Mouse (Mus musculus): ENCODE measurements around the gene Bco1.

Gene Bco1

DNA sequence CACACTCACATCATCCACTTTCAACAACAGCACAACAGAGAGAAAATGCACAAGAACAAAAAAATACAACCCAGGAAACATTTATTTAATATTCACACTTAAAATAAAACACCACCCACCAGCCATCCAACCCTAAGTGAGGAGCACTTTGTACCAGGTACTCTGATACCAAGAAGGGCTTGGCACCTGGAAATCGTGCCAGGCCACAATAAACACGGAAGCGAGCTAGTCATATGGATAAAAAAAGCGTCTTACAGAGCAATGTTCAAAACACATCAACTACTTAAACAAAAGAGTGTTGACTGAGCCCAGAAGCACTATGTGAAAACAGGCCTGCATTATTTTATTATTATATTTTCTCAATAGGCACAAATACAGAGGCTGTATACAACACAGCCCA lies 60.5 kb downstream of the Bco1 start:
- DNase-seq: peak; percentile 59

GRCm38 (mm10) chr8:117156866-117157768 lies 61.5 kb downstream of the Bco1 start:
- no peak for DNase-seq

DNA sequence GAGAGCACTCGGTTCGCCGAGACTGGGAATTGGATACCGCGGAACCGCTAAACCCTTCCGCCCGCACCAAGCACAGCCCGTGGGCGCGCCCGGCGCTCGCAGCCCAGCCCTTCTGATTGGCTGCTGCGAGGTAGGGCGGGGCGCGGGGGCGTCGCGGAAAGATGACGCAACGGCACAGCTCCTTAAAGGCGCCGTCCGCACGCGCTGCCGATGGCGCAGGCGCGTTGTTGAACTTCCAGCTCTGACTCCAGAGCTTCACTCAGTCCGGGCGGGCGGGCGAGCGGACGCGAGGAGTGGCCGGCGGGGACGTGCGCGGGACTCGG lies 62.1 kb downstream of the Bco1 start:
- peak; percentile 97 for DNase-seq

GRCm38 (mm10) chr8:117158135-117158761 lies 62.6 kb downstream of the Bco1 start, which contains the start of gene Gan:
TSS of gene Gan (plus strand) at chr8:117158135.
- DNase-seq: no peak

DNA sequence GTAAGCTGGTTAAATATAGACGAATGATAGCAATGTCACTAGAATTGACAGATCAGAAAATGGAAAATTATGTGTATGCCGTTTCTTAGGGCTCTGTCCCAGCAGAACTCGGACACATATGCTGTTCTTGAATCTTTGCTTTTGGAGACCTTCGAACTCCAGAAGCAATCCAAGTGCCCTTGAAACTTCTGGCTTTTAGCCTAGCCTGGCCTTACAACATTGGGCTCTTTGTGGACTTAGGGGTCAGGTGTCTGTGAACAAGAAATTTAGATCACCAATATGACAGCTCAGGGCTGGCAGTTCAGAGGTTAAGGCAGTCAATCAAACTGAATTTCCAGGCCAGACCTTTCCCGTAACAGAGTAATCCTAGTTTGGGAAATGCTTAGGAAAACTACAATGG lies 63.4 kb downstream of the Bco1 start:
- no peak for DNase-seq

DNA sequence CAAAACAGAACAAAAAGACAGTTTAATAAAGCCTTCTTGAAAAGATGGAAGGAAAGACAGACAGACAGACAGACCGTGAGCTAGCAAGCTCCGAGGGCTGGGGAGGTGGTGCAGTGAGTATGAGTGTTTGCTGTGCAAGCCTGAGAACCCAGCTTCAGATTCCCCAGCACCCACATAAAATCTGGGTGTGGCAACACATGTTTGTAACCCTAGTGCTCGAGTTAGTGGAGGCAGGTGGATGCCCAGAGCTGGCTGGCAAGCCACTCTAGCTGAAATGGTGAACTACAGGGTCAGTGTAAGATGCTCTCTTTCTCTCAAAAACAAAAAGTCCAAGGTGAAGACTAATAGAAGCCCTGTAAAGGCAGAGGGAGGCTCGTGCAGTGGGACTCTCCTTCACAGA lies 69.3 kb downstream of the Bco1 start:
- DNase-seq: no peak

- no peak for DNase-seq
Measured at GRCm38 (mm10) chr8:117165542-117165941, 69.9 kb downstream of the Bco1 start.

- DNase-seq: no peak
Measured at GRCm38 (mm10) chr8:117166515-117166914, 70.9 kb downstream of the Bco1 start.

GRCm38 (mm10) chr8:117167243-117167883 lies 71.7 kb downstream of the Bco1 start:
- DNase-seq: peak; percentile 79

DNA sequence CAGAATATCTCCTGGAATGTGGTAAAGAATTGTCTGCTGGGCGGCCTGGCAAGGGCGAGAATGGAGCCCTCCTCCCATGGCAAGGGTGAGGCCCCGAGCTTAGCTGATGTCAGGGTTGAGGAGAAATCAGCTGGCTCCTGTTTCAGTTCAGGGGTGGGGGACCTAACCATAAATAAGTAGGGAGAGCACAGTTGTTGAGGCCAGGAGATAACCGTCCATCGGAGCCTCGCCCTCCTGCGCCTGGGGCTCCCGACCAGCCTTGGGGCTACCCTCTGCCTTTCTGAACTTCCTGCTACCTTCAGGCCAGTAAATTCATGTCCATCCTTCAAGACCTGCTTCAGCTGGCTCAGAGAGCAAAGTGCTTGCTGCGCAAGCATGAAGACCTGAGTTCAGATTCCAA lies 72.7 kb downstream of the Bco1 start:
- no peak for DNase-seq

- no peak for DNase-seq
Measured at GRCm38 (mm10) chr8:117171826-117172225, 76.2 kb downstream of the Bco1 start.

GRCm38 (mm10) chr8:117172904-117173303 lies 77.2 kb downstream of the Bco1 start:
- peak; percentile 69 for DNase-seq

- DNase-seq: no peak
Measured at GRCm38 (mm10) chr8:117173690-117174089, 78.0 kb downstream of the Bco1 start.

DNA sequence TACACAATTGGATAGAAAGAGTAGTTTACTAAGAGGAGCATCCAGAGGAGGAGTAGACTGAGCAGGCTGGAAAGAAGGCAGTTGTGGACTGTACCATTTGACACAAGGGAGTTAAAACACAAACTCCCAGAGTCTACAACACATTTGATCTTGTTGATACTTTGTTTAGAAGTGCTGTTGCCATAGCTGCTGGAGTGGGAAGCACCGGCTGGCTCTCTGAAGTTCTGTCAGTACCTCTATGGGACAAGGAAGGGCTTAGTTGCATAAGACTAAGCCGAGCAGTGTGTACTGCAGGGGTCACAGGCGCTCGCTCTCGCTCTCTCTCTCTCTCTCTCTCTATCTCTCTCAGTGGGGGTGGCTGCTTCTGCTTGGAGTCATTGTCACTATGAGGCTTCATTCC lies 78.9 kb downstream of the Bco1 start:
- peak; percentile 58 for DNase-seq

GRCm38 (mm10) chr8:117176308-117176707 lies 80.7 kb downstream of the Bco1 start:
- no peak for DNase-seq

GRCm38 (mm10) chr8:117177236-117177635 lies 81.6 kb downstream of the Bco1 start:
- DNase-seq: peak; percentile 56

GRCm38 (mm10) chr8:117178039-117178438 lies 82.4 kb downstream of the Bco1 start:
- DNase-seq: no peak

DNA sequence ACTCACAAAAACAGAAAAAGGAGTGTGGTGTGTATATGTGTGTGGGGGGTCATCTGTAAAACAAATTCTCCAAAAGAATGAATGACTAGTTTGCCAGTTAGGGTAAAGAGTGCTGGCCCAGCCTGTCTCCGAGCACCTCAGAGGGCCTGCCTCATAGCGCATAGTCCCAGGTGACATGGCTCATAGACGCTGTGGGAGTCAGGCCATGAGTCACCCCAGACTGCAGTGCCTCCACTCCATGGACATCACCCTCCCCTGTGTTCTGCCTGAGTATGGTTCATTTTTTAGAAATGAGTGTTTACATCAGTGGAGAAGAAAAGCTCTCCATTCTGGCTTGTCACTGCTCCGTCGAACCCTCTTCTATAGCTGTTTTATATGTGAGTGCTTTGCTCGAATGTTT lies 83.0 kb downstream of the Bco1 start:
- no peak for DNase-seq

DNA sequence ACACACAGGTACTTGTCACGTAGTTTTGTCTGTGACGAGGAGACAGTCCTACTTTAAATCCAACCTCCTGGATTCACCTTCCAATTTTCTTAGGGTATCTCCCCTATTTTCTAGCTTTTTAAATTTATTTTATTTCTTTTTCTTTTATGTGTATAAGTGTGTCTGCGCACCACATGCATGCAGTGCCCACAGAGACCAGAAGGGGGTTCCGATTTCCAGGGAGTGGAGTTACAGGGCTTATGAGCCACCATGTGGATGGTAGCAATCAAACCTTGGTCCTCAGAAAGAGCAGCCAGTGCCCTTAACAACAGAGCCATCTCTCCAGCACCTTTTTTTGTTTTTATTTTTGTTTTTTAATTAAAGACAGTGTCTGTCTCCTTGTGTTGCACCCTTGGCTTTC lies 87.1 kb downstream of the Bco1 start:
- no peak for DNase-seq
